Mouse (Mus musculus) kidney, postnatal 36 days (tissue): ENCODE measurements around the gene Ahnak2.

Experiments used
- DNase-seq, 2 experiments: peaks; one replicate each; pipeline ENCODE4 v3.0.0; 2021 to 2022; ENCODE audit warnings: mixed read lengths in 2 of 2

Gene Ahnak2

GRCm38 (mm10) chr12:112730808-112731207 lies 71.6 kb downstream of the Ahnak2 start:
- DNase-seq: no peak

GRCm38 (mm10) chr12:112727801-112728200 lies 74.7 kb downstream of the Ahnak2 start:
- no peak for DNase-seq

- peak; percentile 85 to 90 for DNase-seq
Measured at GRCm38 (mm10) chr12:112724077-112724805, 78.2 kb downstream of the Ahnak2 start.

GRCm38 (mm10) chr12:112723445-112723844 lies 79.0 kb downstream of the Ahnak2 start:
- no peak for DNase-seq

GRCm38 (mm10) chr12:112723028-112723330 lies 79.5 kb downstream of the Ahnak2 start:
- no peak for DNase-seq

GRCm38 (mm10) chr12:112722240-112723027 lies 80.0 kb downstream of the Ahnak2 start:
- DNase-seq: peak; percentile 75 to 82
